Mouse (Mus musculus) olfactory bulb, adult 2 months (tissue): ENCODE data around the gene Stambp. TPM values are rescaled to one million over a fixed set of nuclear protein-coding genes. Genes with fewer than 3 reads are reported as not detected.

Experiments
- H3K27ac ChIP-seq: fragments of 200-500 bp; 2 replicates; pipeline ENCODE4 v1.5.1; 2012; ENCODE audit warnings: low read depth, low read length; ENCODE audit not compliant: insufficient read depth
- H3K4me1 ChIP-seq: fragments of 200-500 bp; 2 replicates; pipeline ENCODE4 v1.6.1; 2012; ENCODE audit warnings: low read length; ENCODE audit not compliant: control insufficient read depth, insufficient read depth
- H3K4me3 ChIP-seq: fragments of 200-500 bp; 2 replicates; pipeline ENCODE4 v1.5.1; 2012; ENCODE audit warnings: mild to moderate bottlenecking, low read depth, low read length, moderate library complexity; ENCODE audit not compliant: insufficient read depth
- CTCF ChIP-seq: fragments of 200-500 bp; IDR thresholded peaks from 2 replicates; pipeline ENCODE4 v1.5.1; 2012; ENCODE audit warnings: low read depth, mild to moderate bottlenecking, low read length, moderate library complexity; ENCODE audit not compliant: insufficient read depth
- POLR2A ChIP-seq: fragments of 200-500 bp; IDR thresholded peaks from 2 replicates; pipeline ENCODE4 v1.6.1; 2012; ENCODE audit warnings: mild to moderate bottlenecking, low read depth, low read length, moderate library complexity; ENCODE audit not compliant: insufficient read depth
- WGBS: fragments of 180-500 bp; shearing (Covaris S2); methylation state at CpG from one replicate; pipeline ENCODE4 v1.1.7; 2018; 5-methylcytosine and 5-hydroxymethylcytosine counted together
- polyA plus RNA-seq: library from polyadenylated mRNA; stranded (reverse); fragments of >200 nt; gene quantifications from 2 replicates; pipeline ENCODE4 v1.2.4, GENCODE M21; 2012; ENCODE audit warnings: low replicate concordance; ENCODE audit not compliant: missing spikeins, insufficient read depth, insufficient read length

The Stambp gene
- not detected in 2 replicates for polyA plus RNA-seq

GRCm38 (mm10) chr6:83572671-83573070, at the start of gene Stambp:
Gene Stambp (minus strand): TSS chr6:83572729.
- Histone ChIP-seq H3K4me3 (peak within 1 kb of the TSS; percentile 85), H3K27ac (peak within 1 kb of the TSS; percentile 50), H3K4me1 (peaks cover 20% of the 10 kb centered on the region)
- under 1% methylated on average over 11 of the region's 11 CpGs for WGBS
- TF ChIP-seq CTCF, result no peak
- no peak for TF ChIP-seq POLR2A

- 75% methylated on average over 9 of the region's 9 CpGs for WGBS
- Histone ChIP-seq H3K4me1 (no peaks in the 10 kb centered on the region), H3K4me3 (no peak overlapping the region), H3K27ac (no peak overlapping the region)
- TF ChIP-seq CTCF (no peak), POLR2A (no peak)
Measured at GRCm38 (mm10) chr6:83619955-83620354, 47.4 kb upstream of the Stambp start.

- WGBS, result 85% methylated on average over 15 of the region's 15 CpGs
Measured at GRCm38 (mm10) chr6:83617581-83618335, 45.2 kb upstream of the Stambp start.

GRCm38 (mm10) chr6:83616512-83616911, 44.0 kb upstream of the Stambp start:
- Histone ChIP-seq H3K27ac (no peak overlapping the region), H3K4me3 (no peak overlapping the region), H3K4me1 (no peaks in the 10 kb centered on the region)
- WGBS, result 76% methylated on average over 5 of the region's 5 CpGs
- TF ChIP-seq CTCF (no peak), POLR2A (no peak)

More at GRCm38 (mm10) chr6:83617581-83618335, 45.2 kb upstream of the Stambp start:
- no peak for TF ChIP-seq POLR2A
- no peak for TF ChIP-seq CTCF
- Histone ChIP-seq H3K27ac (no peak overlapping the region), H3K4me3 (no peak overlapping the region), H3K4me1 (no peaks in the 10 kb centered on the region)

GRCm38 (mm10) chr6:83614469-83614868, 41.9 kb upstream of the Stambp start:
- TF ChIP-seq CTCF, result no peak
- TF ChIP-seq POLR2A, result no peak
- Histone ChIP-seq H3K4me1 (no peaks in the 10 kb centered on the region), H3K27ac (no peak overlapping the region), H3K4me3 (no peak overlapping the region)
- 81% methylated on average over 4 of the region's 4 CpGs for WGBS

GRCm38 (mm10) chr6:83612976-83613375, 40.4 kb upstream of the Stambp start:
- 93% methylated on average over 1 of the region's 1 CpGs for WGBS
- TF ChIP-seq POLR2A, result no peak
- TF ChIP-seq CTCF, result no peak
- Histone ChIP-seq H3K4me1 (no peaks in the 10 kb centered on the region), H3K4me3 (no peak overlapping the region), H3K27ac (no peak overlapping the region)

- WGBS, result 91% methylated on average over 6 of the region's 6 CpGs
- H3K27ac ChIP-seq, result no peak overlapping the region
- TF ChIP-seq CTCF (no peak), POLR2A (no peak)
- H3K4me3 ChIP-seq, result no peak overlapping the region
- H3K4me1 ChIP-seq, result peaks cover 5% of the 10 kb centered on the region
Measured at GRCm38 (mm10) chr6:83599636-83600174, 27.2 kb upstream of the Stambp start.

GRCm38 (mm10) chr6:83599060-83599550, 26.6 kb upstream of the Stambp start:
- WGBS, result 36% methylated on average over 24 of the region's 24 CpGs
- Histone ChIP-seq H3K4me1 (peaks cover 5% of the 10 kb centered on the region), H3K27ac (no peak overlapping the region), H3K4me3 (peak overlapping the region; percentile 21; the same call in 1 of the 2 replicates)
- TF ChIP-seq POLR2A (no peak), CTCF (no peak)

GRCm38 (mm10) chr6:83598646-83599045, 26.1 kb upstream of the Stambp start:
- Histone ChIP-seq H3K27ac (no peak overlapping the region), H3K4me3 (peak overlapping the region; percentile 21; the same call in 1 of the 2 replicates), H3K4me1 (peaks cover 8% of the 10 kb centered on the region)
- TF ChIP-seq CTCF (no peak), POLR2A (no peak)
- 9% methylated on average over 9 of the region's 9 CpGs for WGBS
